Mouse (Mus musculus) neural tube, embryonic 14.5 days (tissue): ENCODE results near the gene Cep63. TPM values are rescaled to one million over a fixed set of nuclear protein-coding genes. Genes with fewer than 3 reads are reported as not detected.

Experiments used
- ATAC-seq: fragments of 200-750 bp; cut with Nextera tagmentation; 2 replicates; pipeline ENCODE4 v1.8.0; 2017; ENCODE audit warnings: low read depth, mild to moderate bottlenecking, moderate TSS enrichment, moderate library complexity
- H3K27ac ChIP-seq: fragments of 300-500 bp; sonication (generic); 2 replicates; pipeline ENCODE4 v1.5.1; 2014; ENCODE audit warnings: low read depth, mild to moderate bottlenecking, control low read depth, low read length, moderate library complexity, mixed read lengths
- H3K27me3 ChIP-seq: fragments of 300-500 bp; sonication (generic); 2 replicates; pipeline ENCODE4 v1.6.1; 2014; ENCODE audit warnings: low read length; ENCODE audit not compliant: control insufficient read depth, insufficient read depth
- H3K36me3 ChIP-seq: fragments of 300-500 bp; sonication (generic); 2 replicates; pipeline ENCODE4 v1.6.1; 2014; ENCODE audit warnings: low read length, mixed read lengths; ENCODE audit not compliant: control insufficient read depth, insufficient read depth
- H3K4me1 ChIP-seq: fragments of 300-500 bp; sonication (generic); 2 replicates; pipeline ENCODE4 v1.6.1; 2014; ENCODE audit warnings: low read length; ENCODE audit not compliant: control insufficient read depth, insufficient read depth
- H3K4me2 ChIP-seq: fragments of 300-500 bp; sonication (generic); 2 replicates; pipeline ENCODE4 v1.6.1; 2014; ENCODE audit warnings: mild to moderate bottlenecking, low read depth, low read length, control low read depth
- H3K4me3 ChIP-seq: fragments of 300-500 bp; sonication (generic); 2 replicates; pipeline ENCODE4 v1.5.1; 2014; ENCODE audit warnings: low read depth, low read length, control low read depth, mixed read lengths
- H3K9ac ChIP-seq: fragments of 300-500 bp; sonication (generic); replicated peaks from 2 replicates; pipeline ENCODE4 v1.6.1; 2014; ENCODE audit warnings: low read depth, mild to moderate bottlenecking, control low read depth, low read length, mixed read lengths
- H3K9me3 ChIP-seq: fragments of 300-500 bp; sonication (generic); 2 replicates; pipeline ENCODE4 v1.6.1; 2016; ENCODE audit warnings: low read length; ENCODE audit not compliant: control insufficient read depth
- WGBS: fragments of 180-500 bp; shearing (Covaris S2); extraction: QIAGEN DNeasy Blood & Tissue Kit; methylation state at CpG from one replicate; pipeline ENCODE4 v1.1.7; 2014; 5-methylcytosine and 5-hydroxymethylcytosine counted together
- polyA plus RNA-seq: library from polyadenylated mRNA; unstranded; fragments of >200 nt; fragmentation: Nextera tagmentation; extraction: Ambion mirVana; gene quantifications from 2 replicates; pipeline ENCODE4 v1.2.1, GENCODE M21; 2014

Cep63 gene
- polyA plus RNA-seq, 1 experiment from 2014 or later: 33.4 TPM

DNA sequence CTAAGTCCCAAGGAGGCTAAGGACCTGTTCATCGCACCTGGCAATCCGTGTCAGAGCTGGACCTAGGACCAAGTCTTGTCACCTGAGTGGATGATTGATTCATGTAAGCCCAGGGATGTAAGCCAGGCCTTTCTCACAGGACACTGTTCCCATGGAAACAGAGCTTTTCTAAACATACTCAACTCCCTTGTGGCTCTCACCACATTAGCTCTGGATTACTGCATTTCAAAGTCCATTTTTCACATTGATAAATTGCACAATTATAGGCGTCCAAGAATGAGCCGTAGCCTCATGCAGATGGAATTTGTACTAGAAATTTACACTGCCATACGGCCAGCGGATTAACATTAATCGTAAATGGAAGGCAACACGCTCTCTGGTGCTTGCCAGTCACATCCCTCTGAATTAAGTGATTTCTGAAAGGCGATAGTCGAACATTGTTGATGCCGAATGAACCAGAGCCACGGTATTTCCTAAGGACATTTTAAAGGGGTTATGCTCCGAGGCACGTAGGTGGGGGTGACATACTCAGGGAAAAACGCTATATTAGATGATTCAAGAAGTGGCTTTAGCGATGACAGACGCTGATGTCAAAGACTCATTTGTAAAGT is 23.7 kb upstream of the Cep63 start:
- WGBS: 19% methylated on average over 17 of the region's 17 CpGs
- H3K36me3 ChIP-seq: no peaks in the 10 kb centered on the region
- H3K27ac ChIP-seq: no peak overlapping the region
- no peaks in the 10 kb centered on the region for H3K9me3 ChIP-seq
- H3K4me2 ChIP-seq: no peak overlapping the region
- H3K9ac ChIP-seq: no peak overlapping the region
- peaks cover 12% of the 10 kb centered on the region; the same call in 1 of the 2 replicates for H3K4me1 ChIP-seq
- H3K27me3 ChIP-seq: no peaks in the 10 kb centered on the region
- no peak overlapping the region for H3K4me3 ChIP-seq
- peak; percentile 68 for ATAC-seq

DNA sequence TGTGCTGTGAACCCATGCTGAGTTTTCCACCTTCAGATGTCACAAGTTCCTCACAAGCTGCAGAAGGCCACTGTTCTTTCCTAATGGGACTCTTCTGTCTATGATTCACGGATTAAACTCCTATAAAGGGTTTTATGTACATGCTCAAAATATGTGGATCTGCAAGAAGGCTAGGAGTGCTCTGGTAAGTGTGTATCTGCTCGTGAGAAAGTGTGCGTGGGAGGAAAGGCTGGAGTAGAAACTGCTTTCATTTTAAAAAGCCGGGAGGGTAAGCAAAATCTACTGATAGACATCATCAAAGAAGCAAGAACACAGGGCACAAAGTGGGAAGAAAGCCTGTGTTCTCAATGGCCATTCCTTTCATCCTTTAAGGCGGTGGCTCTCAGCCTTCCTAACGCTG is 20.7 kb upstream of the Cep63 start:
- no peak overlapping the region for H3K4me3 ChIP-seq
- no peak overlapping the region for H3K4me2 ChIP-seq
- no peaks in the 10 kb centered on the region for H3K9me3 ChIP-seq
- H3K9ac ChIP-seq: no peak overlapping the region
- H3K4me1 ChIP-seq: peaks cover 21% of the 10 kb centered on the region
- H3K27ac ChIP-seq: no peak overlapping the region
- ATAC-seq: no peak
- H3K36me3 ChIP-seq: no peaks in the 10 kb centered on the region
- no peaks in the 10 kb centered on the region for H3K27me3 ChIP-seq
- WGBS: 92% methylated on average over 6 of the region's 6 CpGs

DNA sequence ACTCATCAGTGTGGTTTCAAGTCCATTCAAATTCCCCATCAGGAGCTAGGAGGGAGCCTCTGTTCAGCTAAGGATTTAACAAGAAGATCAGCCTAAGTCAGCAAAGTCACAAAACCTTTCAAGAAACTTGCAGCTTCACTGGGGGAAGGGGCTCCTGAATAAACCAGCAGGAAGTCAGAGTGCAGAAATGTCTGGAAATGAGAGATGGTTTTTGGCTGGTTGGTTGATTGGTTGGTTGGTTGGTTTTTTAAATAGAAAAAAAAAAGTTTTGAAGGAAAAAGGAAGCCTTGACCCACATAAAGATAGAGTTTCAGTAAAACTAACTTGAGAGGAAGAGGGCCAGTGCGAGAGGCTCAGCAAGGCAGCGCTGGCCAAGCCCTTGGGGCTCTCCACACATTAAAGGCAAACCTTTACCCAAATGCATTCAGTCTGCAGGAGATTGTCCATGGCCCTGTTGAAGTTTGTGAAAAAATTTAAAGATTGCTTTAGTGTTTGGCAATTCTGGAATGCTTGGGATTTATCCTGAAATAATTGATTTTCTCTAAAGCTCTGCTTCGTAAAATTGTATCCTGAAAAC is 18.9 kb upstream of the Cep63 start:
- no peak overlapping the region for H3K4me3 ChIP-seq
- WGBS: 67% methylated on average over 3 of the region's 3 CpGs
- no peak overlapping the region for H3K4me2 ChIP-seq
- no peak overlapping the region for H3K27ac ChIP-seq
- peaks cover 13% of the 10 kb centered on the region for H3K4me1 ChIP-seq
- H3K9me3 ChIP-seq: no peaks in the 10 kb centered on the region
- no peaks in the 10 kb centered on the region for H3K36me3 ChIP-seq
- no peak for ATAC-seq
- H3K9ac ChIP-seq: no peak overlapping the region
- H3K27me3 ChIP-seq: no peaks in the 10 kb centered on the region

DNA sequence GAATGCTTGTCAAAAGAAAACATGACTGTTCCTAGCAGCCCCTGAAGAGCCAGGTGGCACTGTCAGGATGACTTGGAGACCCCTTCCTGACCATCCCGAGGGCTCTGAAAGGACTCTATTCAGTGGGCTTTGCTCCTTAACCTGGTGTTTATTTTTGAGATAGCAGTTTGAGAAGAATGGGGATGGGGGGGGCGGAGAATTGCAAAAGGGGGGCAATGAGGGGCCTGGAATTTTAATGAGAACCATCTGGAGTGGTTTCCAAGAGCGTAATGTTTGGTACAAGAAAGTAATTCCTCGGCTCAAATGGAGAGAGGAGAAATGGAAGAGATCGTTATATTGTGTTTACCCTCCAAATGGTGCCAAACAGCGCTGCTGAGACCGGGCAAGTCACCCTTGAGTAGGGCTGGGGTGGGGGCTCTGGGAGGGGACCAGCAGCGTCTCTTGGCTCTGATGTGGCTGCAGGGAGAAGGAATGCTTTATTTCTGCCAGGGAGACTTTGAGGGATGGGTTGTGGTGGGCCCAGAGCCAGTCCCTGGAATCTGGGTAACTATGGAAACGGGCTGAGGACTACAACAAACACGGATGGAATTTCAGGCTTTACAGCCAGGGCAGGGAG is 17.3 kb upstream of the Cep63 start:
- H3K4me2 ChIP-seq: peak overlapping the region; percentile 20; the same call in 1 of the 2 replicates
- peak overlapping the region; percentile 7 for H3K27ac ChIP-seq
- no peaks in the 10 kb centered on the region for H3K36me3 ChIP-seq
- H3K4me1 ChIP-seq: peaks cover 9% of the 10 kb centered on the region
- ATAC-seq: peak; percentile 94
- no peaks in the 10 kb centered on the region for H3K9me3 ChIP-seq
- H3K4me3 ChIP-seq: no peak overlapping the region
- no peaks in the 10 kb centered on the region for H3K27me3 ChIP-seq
- WGBS: 1% methylated on average over 10 of the region's 10 CpGs
- 0 out of 2 replicates have a peak overlapping the region, but pooled peaks have one; percentile 7 for H3K9ac ChIP-seq

DNA sequence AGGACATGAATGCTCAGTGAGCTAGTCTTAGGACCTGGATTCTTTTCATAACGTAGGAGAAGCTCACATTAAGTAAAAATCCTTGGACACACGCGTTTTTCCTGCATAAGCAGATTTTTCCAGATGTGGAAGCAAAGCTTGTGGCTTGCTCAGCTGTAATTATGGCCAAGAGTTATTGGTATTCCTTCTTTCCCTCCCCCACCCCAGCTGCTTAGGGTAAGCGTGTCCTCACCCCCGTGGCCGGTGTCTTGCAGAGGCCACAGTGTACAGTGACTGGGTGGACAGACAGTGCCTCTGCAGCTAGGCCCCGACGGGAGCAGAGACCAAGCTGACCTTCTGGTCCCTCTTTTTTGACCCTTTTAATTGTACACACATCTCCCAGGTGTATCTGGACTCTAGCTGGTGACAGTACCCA is 16.7 kb upstream of the Cep63 start:
- Histone ChIP-seq H3K36me3 (no peaks in the 10 kb centered on the region), H3K4me3 (no peak overlapping the region), H3K27ac (peak overlapping the region; percentile 7; the same call in 1 of the 2 replicates), H3K4me1 (peaks cover 9% of the 10 kb centered on the region), H3K27me3 (no peaks in the 10 kb centered on the region), H3K4me2 (peak overlapping the region; percentile 20; the same call in 1 of the 2 replicates), H3K9me3 (no peaks in the 10 kb centered on the region), H3K9ac (0 out of 2 replicates have a peak overlapping the region, but pooled peaks have one; percentile 7)
- 38% methylated on average over 8 of the region's 8 CpGs for WGBS
- no peak for ATAC-seq

DNA sequence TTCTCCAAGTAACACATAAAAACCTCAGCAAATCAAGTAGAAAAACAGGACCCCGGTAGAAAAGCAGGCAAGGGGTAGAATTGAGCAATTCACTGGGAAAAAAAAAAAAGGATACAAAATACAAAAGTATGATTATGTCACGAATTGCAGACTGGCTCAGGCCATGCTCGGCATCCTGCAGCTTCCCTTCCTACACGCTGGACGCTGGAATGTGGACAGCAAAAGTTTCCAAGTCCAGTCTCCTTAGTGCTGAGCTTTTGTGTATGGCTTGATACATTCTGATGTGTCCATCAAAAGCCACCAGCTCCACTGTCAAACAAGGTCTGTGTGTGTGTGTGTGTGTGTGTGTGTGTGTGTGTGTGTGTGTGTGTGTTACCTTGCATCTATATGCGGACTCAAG is 15.2 kb upstream of the Cep63 start:
- ATAC-seq: no peak
- Histone ChIP-seq H3K36me3 (no peaks in the 10 kb centered on the region), H3K9me3 (no peaks in the 10 kb centered on the region), H3K27ac (no peak overlapping the region), H3K27me3 (no peaks in the 10 kb centered on the region), H3K4me1 (peaks cover 9% of the 10 kb centered on the region), H3K4me2 (no peak overlapping the region), H3K9ac (no peak overlapping the region), H3K4me3 (no peak overlapping the region)
- WGBS: 82% methylated on average over 6 of the region's 6 CpGs

DNA sequence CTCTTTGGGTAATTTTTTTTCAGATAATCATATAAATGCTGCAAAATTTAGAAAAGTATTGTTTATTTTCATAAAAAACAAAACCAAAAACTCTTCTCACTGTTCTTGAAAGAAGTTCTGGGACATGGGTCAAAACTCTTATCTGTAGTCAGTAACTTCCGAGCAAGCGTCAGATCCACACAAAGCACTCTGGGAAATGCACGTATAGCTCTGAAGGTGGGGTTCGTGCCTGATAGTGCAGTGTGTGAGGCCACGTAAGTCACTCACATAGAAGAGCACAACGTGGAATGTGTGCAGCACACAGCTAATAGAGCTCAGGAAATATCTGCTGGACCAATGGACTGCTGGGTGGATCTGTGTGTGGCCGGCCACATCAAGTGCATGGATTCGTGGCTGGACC is 13.2 kb upstream of the Cep63 start:
- ATAC-seq: no peak
- H3K4me3 ChIP-seq: no peak overlapping the region
- peaks cover 1% of the 10 kb centered on the region; the same call in 1 of the 2 replicates for H3K36me3 ChIP-seq
- H3K27me3 ChIP-seq: no peaks in the 10 kb centered on the region
- H3K9me3 ChIP-seq: no peaks in the 10 kb centered on the region
- 89% methylated on average over 8 of the region's 8 CpGs for WGBS
- H3K9ac ChIP-seq: no peak overlapping the region
- H3K4me1 ChIP-seq: peaks cover 9% of the 10 kb centered on the region
- H3K4me2 ChIP-seq: no peak overlapping the region
- no peak overlapping the region for H3K27ac ChIP-seq

DNA sequence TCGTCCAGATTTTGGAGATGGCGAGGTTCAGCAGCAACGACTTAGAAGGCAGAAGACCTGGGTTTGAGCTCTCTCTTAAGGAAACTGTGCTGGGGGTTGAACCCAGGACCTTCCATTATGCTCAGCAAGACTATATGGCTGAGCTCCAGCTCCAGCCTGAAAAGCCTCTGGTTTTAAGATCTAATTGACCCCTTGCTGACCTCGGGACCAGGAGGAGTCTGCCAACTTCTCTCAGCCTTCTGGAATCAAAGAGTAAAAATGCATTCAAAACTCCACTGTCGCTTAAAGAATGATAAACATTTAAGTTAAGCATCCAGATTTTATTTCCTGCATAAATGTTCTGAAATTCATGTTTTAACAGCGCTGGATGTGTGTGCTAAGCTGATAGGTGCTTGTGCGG is 12.6 kb upstream of the Cep63 start:
- Histone ChIP-seq H3K4me2 (no peak overlapping the region), H3K9ac (no peak overlapping the region), H3K4me3 (no peak overlapping the region), H3K27me3 (no peaks in the 10 kb centered on the region), H3K27ac (no peak overlapping the region), H3K9me3 (no peaks in the 10 kb centered on the region), H3K36me3 (peaks cover 5% of the 10 kb centered on the region), H3K4me1 (peaks cover 9% of the 10 kb centered on the region)
- ATAC-seq: no peak
- WGBS: 63% methylated on average over 7 of the region's 7 CpGs

DNA sequence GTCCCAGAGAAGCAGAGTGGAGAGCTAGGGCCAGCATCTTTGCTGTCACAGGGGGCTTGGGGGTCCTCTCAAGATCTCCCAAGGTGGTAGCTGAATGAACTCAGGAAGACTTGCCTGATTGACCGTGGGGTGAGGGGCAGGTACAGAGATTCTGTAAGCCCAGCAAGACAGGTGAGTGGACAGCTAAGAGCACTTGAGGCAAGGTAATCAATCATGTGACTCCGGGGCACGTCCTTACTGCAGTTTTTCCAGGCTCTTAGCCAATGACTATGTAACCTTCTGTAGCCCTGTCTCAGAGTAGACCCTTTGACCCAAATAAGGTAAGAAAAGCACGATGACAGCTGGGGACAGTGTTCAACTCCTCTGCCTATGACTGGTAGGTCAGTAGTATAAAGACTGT is 10.8 kb upstream of the Cep63 start:
- ATAC-seq: no peak
- H3K27me3 ChIP-seq: no peaks in the 10 kb centered on the region
- H3K4me2 ChIP-seq: no peak overlapping the region
- peaks cover 5% of the 10 kb centered on the region for H3K36me3 ChIP-seq
- no peak overlapping the region for H3K27ac ChIP-seq
- H3K9ac ChIP-seq: no peak overlapping the region
- H3K9me3 ChIP-seq: no peaks in the 10 kb centered on the region
- 73% methylated on average over 4 of the region's 4 CpGs for whole genome bisulfite sequencing
- H3K4me3 ChIP-seq: no peak overlapping the region
- H3K4me1 ChIP-seq: no peaks in the 10 kb centered on the region
